Mouse (Mus musculus) hindbrain, embryonic 16.5 days (tissue): Measurements from ENCODE around the gene Scel. TPM values are rescaled to one million over a fixed set of nuclear protein-coding genes. Genes with fewer than 3 reads are reported as not detected.

ENCODE experiments used
- ATAC-seq: fragments of 200-750 bp; cut with Nextera tagmentation; 2 replicates; pipeline ENCODE4 v1.8.0; 2017; ENCODE audit warnings: moderate TSS enrichment, moderate library complexity
- H3K27ac ChIP-seq: fragments of 300-500 bp; sonication (generic); 2 replicates; pipeline ENCODE4 v1.5.1; 2014; ENCODE audit warnings: low read depth, mild to moderate bottlenecking, control low read depth, low read length, moderate library complexity
- H3K27me3 ChIP-seq: fragments of 300-500 bp; sonication (generic); replicated peaks from 2 replicates; pipeline ENCODE4 v1.6.1; 2014; ENCODE audit warnings: low read length; ENCODE audit not compliant: control insufficient read depth, insufficient read depth
- H3K36me3 ChIP-seq: fragments of 300-500 bp; sonication (generic); 2 replicates; pipeline ENCODE4 v1.6.1; 2014; ENCODE audit warnings: mild to moderate bottlenecking, low read length, moderate library complexity, mixed read lengths; ENCODE audit not compliant: control insufficient read depth, insufficient read depth
- H3K4me1 ChIP-seq: fragments of 300-500 bp; sonication (generic); 2 replicates; pipeline ENCODE4 v1.6.1; 2014; ENCODE audit warnings: low read depth, low read length; ENCODE audit not compliant: control insufficient read depth, insufficient read depth
- H3K4me2 ChIP-seq: fragments of 300-500 bp; sonication (generic); 2 replicates; pipeline ENCODE4 v1.6.1; 2014; ENCODE audit warnings: mild to moderate bottlenecking, low read length, control low read depth, moderate library complexity
- H3K4me3 ChIP-seq: fragments of 300-500 bp; sonication (generic); 2 replicates; pipeline ENCODE4 v1.5.1; 2014; ENCODE audit warnings: mild to moderate bottlenecking, low read length, control low read depth, moderate library complexity
- H3K9ac ChIP-seq: fragments of 300-500 bp; sonication (generic); 2 replicates; pipeline ENCODE4 v1.6.1; 2014; ENCODE audit warnings: low read depth, mild to moderate bottlenecking, control low read depth, low read length, moderate library complexity
- H3K9me3 ChIP-seq: fragments of 300-500 bp; sonication (generic); 2 replicates; pipeline ENCODE4 v1.6.1; 2014; ENCODE audit warnings: mild to moderate bottlenecking, low read length, moderate library complexity; ENCODE audit not compliant: control insufficient read depth
- WGBS: fragments of 180-500 bp; shearing (Covaris S2); extraction: QIAGEN DNeasy Blood & Tissue Kit; methylation state at CpG from one replicate; pipeline ENCODE4 v1.1.7; 2014; 5-methylcytosine and 5-hydroxymethylcytosine counted together
- polyA plus RNA-seq: library from polyadenylated mRNA; unstranded; fragments of >200 nt; fragmentation: Nextera tagmentation; extraction: Ambion mirVana; gene quantifications from 2 replicates; pipeline ENCODE4 v1.2.1, GENCODE M21; 2015

Gene Scel
- polyA plus RNA-seq, 1 experiment from 2014 or later = 0.14 TPM

GRCm38 (mm10) chr14:103477281-103477680 lies 35.9 kb upstream of the Scel start:
- Histone ChIP-seq H3K4me1 (no peaks in the 10 kb centered on the region), H3K4me2 (no peak overlapping the region), H3K4me3 (no peak overlapping the region), H3K27ac (no peak overlapping the region), H3K27me3 (no peaks in the 10 kb centered on the region), H3K9ac (no peak overlapping the region), H3K9me3 (no peaks in the 10 kb centered on the region), H3K36me3 (no peaks in the 10 kb centered on the region)
- WGBS = 88% methylated on average over 3 of the region's 3 CpGs
- ATAC-seq = no peak

GRCm38 (mm10) chr14:103477959-103478358 lies 35.2 kb upstream of the Scel start:
- no peaks in the 10 kb centered on the region for H3K36me3 ChIP-seq
- H3K9me3 ChIP-seq = no peaks in the 10 kb centered on the region
- no peak for ATAC-seq
- H3K27ac ChIP-seq = no peak overlapping the region
- no peaks in the 10 kb centered on the region for H3K4me1 ChIP-seq
- H3K27me3 ChIP-seq = no peaks in the 10 kb centered on the region
- WGBS = 85% methylated on average over 2 of the region's 2 CpGs
- no peak overlapping the region for H3K4me3 ChIP-seq
- H3K4me2 ChIP-seq = no peak overlapping the region
- no peak overlapping the region for H3K9ac ChIP-seq

DNA sequence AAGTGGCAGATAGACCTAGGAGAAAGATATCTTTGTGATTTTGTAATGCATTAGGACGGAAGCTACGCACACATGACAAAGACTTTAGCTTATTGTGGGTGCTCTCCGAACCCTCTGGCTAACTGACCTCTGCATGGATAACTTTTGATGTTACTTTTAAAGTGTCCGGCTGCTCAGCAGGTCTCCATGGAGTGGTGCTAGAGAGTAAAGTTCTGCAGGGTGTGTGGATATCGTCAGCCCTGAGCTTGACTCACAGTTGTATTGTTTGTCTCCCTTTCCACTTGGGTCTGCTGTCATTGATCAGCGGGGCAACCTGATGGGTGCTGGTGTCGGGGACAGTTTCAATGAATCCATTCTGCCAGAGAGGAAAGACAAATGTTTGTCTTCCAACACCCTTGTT lies 33.7 kb upstream of the Scel start:
- 54% methylated on average over 7 of the region's 7 CpGs for WGBS
- H3K36me3 ChIP-seq = no peaks in the 10 kb centered on the region
- H3K4me1 ChIP-seq = no peaks in the 10 kb centered on the region
- no peak overlapping the region for H3K4me2 ChIP-seq
- no peak overlapping the region for H3K27ac ChIP-seq
- no peaks in the 10 kb centered on the region for H3K27me3 ChIP-seq
- ATAC-seq = no peak
- H3K9me3 ChIP-seq = no peaks in the 10 kb centered on the region
- H3K9ac ChIP-seq = no peak overlapping the region
- H3K4me3 ChIP-seq = no peak overlapping the region

GRCm38 (mm10) chr14:103481514-103481913 lies 31.6 kb upstream of the Scel start:
- H3K9ac ChIP-seq = no peak overlapping the region
- ATAC-seq = no peak

DNA sequence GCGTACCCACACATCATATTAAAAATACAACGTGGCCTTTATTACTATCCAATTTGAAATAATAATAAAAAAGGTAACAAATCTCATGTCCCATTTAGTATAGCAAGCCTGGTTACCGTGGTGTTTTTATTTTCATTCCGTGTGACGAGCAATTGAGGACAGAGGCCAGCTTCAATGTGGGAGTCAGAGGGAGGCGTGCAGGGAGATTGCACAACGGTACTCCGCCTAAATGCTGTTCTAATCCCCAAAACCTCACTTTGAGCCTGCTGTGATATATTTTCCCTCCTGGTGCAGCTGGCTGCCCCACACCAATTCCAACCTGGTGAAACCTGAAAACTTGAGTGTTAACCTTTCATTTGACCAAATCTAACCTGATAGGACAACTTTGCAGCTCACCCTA lies 27.5 kb upstream of the Scel start:
- Histone ChIP-seq H3K9me3 (no peaks in the 10 kb centered on the region), H3K4me3 (no peak overlapping the region), H3K36me3 (no peaks in the 10 kb centered on the region), H3K9ac (no peak overlapping the region), H3K4me2 (no peak overlapping the region), H3K27ac (no peak overlapping the region), H3K4me1 (no peaks in the 10 kb centered on the region), H3K27me3 (no peaks in the 10 kb centered on the region)
- WGBS = 88% methylated on average over 8 of the region's 8 CpGs
- ATAC-seq = no peak

More at GRCm38 (mm10) chr14:103481514-103481913, 31.6 kb upstream of the Scel start:
- Histone ChIP-seq H3K9me3 (no peaks in the 10 kb centered on the region), H3K4me2 (no peak overlapping the region), H3K4me1 (no peaks in the 10 kb centered on the region), H3K27ac (no peak overlapping the region), H3K4me3 (no peak overlapping the region), H3K27me3 (no peaks in the 10 kb centered on the region), H3K36me3 (no peaks in the 10 kb centered on the region)
- 85% methylated on average over 7 of the region's 7 CpGs for WGBS

DNA sequence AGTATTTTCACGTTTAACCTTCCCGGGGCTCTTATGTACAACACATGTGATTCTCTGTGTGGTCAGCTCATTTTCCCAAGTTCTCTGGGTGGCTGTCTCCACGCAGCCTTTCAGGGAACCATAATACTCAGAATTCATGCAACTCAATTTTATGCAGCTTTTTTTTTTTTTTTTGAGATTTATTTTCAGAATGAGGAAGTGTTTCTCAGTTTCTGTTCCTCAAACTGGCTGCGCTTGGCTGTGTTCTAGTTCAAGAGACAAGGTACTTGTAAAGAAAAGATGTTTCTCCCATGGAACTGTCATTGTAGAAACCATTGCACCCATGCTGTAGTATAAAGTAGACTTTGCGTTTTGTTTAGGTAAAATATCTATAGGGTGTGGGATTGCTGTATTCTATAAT lies 26.2 kb upstream of the Scel start:
- H3K4me1 ChIP-seq = no peaks in the 10 kb centered on the region
- no peak for ATAC-seq
- no peak overlapping the region for H3K4me2 ChIP-seq
- no peaks in the 10 kb centered on the region for H3K27me3 ChIP-seq
- WGBS = 96% methylated on average over 5 of the region's 5 CpGs
- H3K36me3 ChIP-seq = no peaks in the 10 kb centered on the region
- H3K9ac ChIP-seq = no peak overlapping the region
- H3K27ac ChIP-seq = no peak overlapping the region
- H3K9me3 ChIP-seq = peaks cover 6% of the 10 kb centered on the region; the same call in 1 of the 2 replicates
- no peak overlapping the region for H3K4me3 ChIP-seq

DNA sequence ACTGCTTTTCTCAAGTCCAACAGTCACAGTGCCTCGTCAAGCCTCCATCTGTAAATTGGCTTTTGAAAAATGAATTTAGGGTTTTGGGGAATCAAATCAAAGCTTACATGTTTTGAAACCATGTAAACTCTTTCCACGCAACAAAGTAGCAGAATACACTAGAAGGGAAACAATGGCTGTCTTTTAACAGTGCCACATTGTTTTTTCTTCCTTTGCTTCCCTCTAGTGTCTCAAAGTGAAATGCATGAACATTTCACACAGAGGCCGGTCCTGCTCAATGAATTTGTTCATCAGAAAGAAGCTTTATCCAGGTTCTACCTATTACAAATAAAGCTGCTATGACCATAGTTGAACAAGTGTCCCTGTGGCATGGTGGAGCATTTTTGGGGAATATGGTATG lies 24.5 kb upstream of the Scel start:
- 57% methylated on average over 3 of the region's 3 CpGs for WGBS
- no peak overlapping the region for H3K4me3 ChIP-seq
- ATAC-seq = peak; percentile 76; the same call in 1 of the 2 replicates

DNA sequence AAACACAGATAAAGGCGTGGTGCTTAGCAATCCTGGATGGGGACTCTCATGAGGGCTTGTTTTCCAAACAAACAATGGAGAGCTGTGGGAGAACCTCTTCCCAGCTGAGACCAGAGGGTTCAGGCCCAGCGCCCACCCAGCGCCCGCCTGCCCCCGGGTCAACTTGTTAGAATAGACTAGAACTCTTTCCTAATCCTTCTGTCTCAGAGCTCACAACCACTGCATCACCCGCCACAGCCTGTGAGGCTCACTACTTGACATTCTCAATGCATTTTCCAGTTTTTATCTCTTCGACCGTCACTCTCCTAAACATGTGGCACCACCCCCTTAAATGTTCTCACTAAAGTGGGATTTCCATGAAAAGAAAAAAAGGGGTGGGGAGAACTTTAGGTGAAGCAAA lies 14.9 kb upstream of the Scel start:
- Histone ChIP-seq H3K4me1 (no peaks in the 10 kb centered on the region), H3K27me3 (no peaks in the 10 kb centered on the region), H3K27ac (no peak overlapping the region), H3K4me2 (no peak overlapping the region), H3K4me3 (no peak overlapping the region), H3K36me3 (no peaks in the 10 kb centered on the region), H3K9ac (no peak overlapping the region), H3K9me3 (no peaks in the 10 kb centered on the region)
- WGBS = 55% methylated on average over 8 of the region's 8 CpGs
- ATAC-seq = no peak

More for the DNA sequence above, 24.5 kb upstream of the Scel start:
- no peak overlapping the region for H3K27ac ChIP-seq
- no peaks in the 10 kb centered on the region for H3K36me3 ChIP-seq
- H3K4me1 ChIP-seq = no peaks in the 10 kb centered on the region
- no peaks in the 10 kb centered on the region for H3K27me3 ChIP-seq
- no peak overlapping the region for H3K9ac ChIP-seq
- no peak overlapping the region for H3K4me2 ChIP-seq
- peaks cover 11% of the 10 kb centered on the region for H3K9me3 ChIP-seq

DNA sequence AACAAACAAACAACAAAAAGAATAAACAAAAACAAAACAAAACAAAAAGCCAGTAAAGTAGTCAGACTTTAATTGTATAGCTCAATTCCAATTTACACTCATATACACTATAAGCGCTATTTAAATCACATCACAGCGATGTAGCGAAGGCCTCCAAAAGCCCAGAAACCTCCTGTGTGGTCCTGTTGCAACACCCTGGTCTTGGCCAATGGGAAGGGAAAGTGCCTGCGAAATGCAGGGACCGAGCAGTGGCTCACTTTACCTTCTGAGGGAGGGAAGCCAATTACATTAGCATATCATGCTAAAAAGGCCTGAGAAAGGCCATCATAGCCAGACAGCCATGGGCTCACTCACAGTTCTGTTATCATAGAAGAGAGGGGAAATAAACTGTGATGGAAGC lies 14.5 kb upstream of the Scel start:
- Histone ChIP-seq H3K4me1 (no peaks in the 10 kb centered on the region), H3K36me3 (no peaks in the 10 kb centered on the region), H3K9me3 (no peaks in the 10 kb centered on the region), H3K27me3 (no peaks in the 10 kb centered on the region), H3K4me2 (no peak overlapping the region), H3K4me3 (no peak overlapping the region), H3K9ac (no peak overlapping the region), H3K27ac (no peak overlapping the region)
- ATAC-seq = no peak
- WGBS = 72% methylated on average over 5 of the region's 5 CpGs

DNA sequence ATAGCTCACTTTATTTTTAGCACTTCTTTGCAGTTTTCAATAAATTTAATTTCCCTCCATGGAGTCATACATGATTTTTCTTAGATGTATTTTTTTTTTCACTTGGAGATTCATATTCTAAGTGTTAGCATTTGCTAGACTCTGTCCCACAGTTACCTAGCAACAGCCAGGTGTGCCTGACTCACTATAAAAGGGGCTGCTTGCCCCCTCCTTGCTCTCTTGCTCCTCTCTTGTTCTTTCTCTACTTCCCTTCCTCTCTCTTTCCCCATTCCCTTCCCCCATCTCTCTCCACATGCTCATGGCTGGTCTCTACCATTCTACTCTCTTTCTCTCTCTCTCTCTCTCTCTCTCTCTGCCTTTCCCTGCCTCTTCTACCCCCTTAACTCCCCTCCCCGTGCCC lies 14.1 kb upstream of the Scel start:
- no peak overlapping the region for H3K4me2 ChIP-seq
- no peaks in the 10 kb centered on the region for H3K27me3 ChIP-seq
- H3K4me3 ChIP-seq = no peak overlapping the region
- no peak for ATAC-seq
- no peaks in the 10 kb centered on the region for H3K36me3 ChIP-seq
- no peak overlapping the region for H3K9ac ChIP-seq
- 32% methylated on average over 1 of the region's 1 CpGs for WGBS
- H3K4me1 ChIP-seq = no peaks in the 10 kb centered on the region
- H3K9me3 ChIP-seq = no peaks in the 10 kb centered on the region
- no peak overlapping the region for H3K27ac ChIP-seq
